Mouse (Mus musculus): ENCODE data around the gene Hs3st2.

DNA sequence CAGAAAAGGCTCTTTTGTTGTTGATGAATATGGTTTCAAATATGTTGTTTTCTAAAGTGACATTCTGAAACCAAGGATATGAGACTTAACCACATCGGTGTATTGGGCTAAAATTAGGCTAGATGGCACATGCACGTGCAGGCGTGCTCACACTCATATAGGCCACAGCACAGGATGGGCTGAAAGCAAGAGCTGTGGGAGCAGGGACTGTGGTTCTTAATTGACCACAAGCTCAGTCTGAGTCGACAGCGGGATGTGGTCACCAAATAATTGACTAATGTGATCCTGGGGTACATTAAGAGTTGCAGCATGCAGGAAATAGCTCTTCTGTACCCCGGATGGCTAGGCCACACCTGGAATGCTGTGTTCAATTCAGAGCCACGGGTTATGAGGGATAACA, 26.1 kb upstream of the Hs3st2 start:
- no peak for TF ChIP-seq POLR2A (IDR thresholded peaks at IDR 0.05; ENCODE audit: insufficient read length, low read depth)
- no peak for TF ChIP-seq MYOG (IDR thresholded peaks at IDR 0.05; ENCODE audit: control insufficient read depth in 1 of 3, insufficient read depth in 1 of 3, insufficient read length in 2 of 3, low read depth in 2 of 3)
- TF ChIP-seq TCF12 (IDR thresholded peaks at IDR 0.05; ENCODE audit: insufficient read depth, poor library complexity, severe bottlenecking): no peak
- TF ChIP-seq USF1 (IDR thresholded peaks at IDR 0.05; ENCODE audit: low read depth): no peak
- TF ChIP-seq TCF3 (IDR thresholded peaks at IDR 0.05; ENCODE audit: insufficient read length, low read depth): no peak
- no peak for TF ChIP-seq MAX (IDR thresholded peaks at IDR 0.05; ENCODE audit: low read depth)
- TF ChIP-seq POLR2AphosphoS2 (IDR thresholded peaks at IDR 0.05; ENCODE audit: insufficient read length, low read depth): no peak
- no peak for TF ChIP-seq CEBPB (IDR thresholded peaks at IDR 0.05; ENCODE audit: insufficient read depth, poor library complexity, severe bottlenecking)
- TF ChIP-seq SRF (IDR thresholded peaks at IDR 0.05; ENCODE audit: control insufficient read depth, insufficient read length, low read depth): no peak

Measured in myocyte (in vitro differentiated cells).